Mouse (Mus musculus) adrenal gland, postnatal 36 days (tissue): ENCODE results near the gene Aldh1l1. TPM values are rescaled to one million over a fixed set of nuclear protein-coding genes. Genes with fewer than 3 reads are reported as not detected.
"Not testable (repeated sequence)": the region's sequence is repeated elsewhere in the genome, so short reads cannot be mapped to it uniquely, and the experiment has no call there.

Experiments used
- DNase-seq, 2 experiments: peaks; one replicate each; pipeline ENCODE4 v3.0.0; 2021; ENCODE audit warnings: mixed read lengths in 1 of 2
- total RNA-seq, 2 experiments: library from RNA; stranded (reverse); gene quantifications; 2 replicates each; pipeline ENCODE4 v1.2.3; 2021

Gene Aldh1l1
- total RNA-seq, 2 experiments from 2014 or later, result 136 to 172 TPM

DNA sequence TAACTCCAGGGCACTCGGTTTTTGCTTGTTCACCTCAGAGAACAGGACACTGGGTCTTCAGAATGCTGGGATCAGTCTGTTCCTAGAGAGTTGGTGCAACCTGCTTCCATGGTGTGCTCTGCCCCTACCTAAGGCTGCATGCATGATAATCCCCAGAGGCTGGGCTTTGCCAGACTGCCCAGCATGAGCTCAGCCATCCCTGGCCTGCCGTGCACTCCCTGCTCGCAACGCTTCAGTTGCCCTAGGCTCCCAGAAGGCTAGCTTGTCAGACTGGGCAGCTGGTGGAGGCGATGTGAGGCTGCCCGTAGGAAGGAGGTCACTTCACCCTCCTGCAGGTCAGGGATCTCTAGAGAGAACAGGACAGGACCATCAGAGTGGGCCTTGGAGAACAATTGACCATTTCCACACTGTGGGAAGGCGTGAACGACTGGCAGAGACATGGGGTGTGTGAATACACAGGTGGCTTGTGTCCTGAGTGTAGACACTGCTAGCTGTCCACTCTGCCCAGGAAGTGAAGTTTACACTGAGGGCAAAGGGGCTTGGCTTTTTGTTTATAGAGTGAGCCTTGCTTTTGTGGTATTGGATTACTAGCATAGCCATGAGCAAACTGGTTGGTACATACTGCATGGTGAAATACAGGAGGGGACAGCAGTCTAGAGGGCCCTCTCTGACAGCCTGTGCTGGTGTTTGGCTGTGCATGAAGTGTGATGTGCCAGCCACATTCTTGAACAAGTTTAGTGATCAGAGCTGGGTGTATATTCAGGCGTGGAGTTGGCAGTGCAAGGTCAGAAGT lies 134.8 kb downstream of the Aldh1l1 start:
- DNase-seq, result no peak

DNA sequence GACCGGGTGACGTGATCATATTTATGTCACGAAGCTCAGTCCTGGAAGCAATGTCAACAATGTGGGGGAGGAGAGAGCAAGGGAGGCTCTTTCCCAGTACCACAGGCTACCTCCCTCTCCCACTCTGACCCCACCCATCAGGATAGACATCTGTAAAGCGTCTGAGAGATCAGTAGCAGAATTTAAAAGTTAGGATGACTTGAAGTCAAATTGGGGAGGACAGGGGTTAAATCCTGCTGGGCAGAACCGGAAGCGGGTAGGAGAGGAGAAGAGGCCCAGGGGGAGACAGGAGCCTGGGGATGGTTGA lies 135.3 kb downstream of the Aldh1l1 start:
- no peak for DNase-seq

DNA sequence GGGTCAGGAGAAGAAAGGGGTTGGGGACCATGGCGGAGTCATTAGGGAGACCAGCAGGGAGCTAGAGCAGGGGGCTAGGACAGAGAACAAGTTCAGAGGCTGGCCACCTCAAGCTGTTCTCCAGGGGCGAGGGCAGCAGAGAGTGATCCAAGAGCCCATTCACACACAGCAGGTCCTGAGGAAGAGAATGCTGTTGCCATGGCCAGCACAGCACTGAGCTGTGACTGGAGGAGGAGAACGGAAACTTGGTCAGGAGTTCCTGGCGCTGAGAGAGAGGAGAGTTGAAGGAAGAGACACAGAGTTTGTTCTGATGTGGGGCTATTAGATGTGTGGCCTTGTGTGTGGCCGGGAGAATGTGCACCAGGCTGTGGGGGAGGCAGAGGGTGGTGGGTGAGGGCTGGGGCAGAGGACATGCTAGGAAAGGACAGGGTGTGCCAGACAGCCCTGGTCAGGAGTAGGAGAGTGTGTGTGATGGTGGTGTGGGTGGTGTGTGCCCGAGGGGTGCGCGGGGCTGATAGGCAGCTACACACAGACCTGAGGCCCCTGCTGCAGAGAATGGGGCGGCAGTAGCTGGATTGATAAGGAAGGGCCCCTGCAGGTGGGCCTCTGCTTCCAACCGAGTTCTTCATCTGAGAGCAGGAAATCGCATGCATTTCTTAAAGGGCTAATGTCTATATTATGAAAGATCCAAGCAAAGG lies 136.7 kb downstream of the Aldh1l1 start:
- no peak for DNase-seq

DNA sequence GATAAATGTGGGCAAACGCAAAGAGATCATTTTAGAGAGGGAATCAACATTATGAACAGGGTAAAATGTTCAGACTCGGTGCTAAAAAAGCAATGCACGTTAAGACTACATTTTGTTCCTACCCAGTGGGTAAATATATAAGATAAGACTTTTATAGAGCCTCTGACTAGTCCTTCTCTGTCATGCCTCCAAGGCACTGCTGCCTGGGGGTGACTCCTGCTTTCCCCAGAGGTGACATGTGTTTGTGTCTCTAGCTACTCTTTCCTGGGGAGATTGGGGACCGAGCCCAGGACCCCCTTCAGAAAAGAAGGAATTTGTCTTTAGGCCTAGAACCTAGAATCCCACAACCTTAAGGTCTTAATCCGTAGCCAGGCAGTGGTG lies 137.2 kb downstream of the Aldh1l1 start:
- DNase-seq, result no peak

DNA sequence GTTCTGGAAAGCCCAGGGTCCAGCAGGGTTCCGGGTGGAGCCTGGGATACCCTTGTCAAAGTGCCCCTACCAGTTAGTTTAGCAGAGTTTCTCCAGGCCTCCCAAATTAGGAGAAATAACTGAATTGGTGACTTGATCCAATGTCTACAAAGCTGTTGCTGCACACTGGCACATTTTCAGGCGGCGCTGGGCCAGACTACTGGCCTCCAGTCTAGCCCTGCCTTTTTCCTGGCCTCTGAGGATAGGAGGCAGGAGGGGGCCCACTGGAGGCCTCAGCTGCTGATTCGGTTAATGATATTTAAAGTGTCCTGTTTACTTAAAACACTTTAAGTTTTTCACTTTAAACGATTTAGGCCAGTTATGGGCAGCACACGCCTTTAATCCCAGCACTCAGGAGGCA lies 138.0 kb downstream of the Aldh1l1 start:
- DNase-seq, result peak; percentile 69 to 80

DNA sequence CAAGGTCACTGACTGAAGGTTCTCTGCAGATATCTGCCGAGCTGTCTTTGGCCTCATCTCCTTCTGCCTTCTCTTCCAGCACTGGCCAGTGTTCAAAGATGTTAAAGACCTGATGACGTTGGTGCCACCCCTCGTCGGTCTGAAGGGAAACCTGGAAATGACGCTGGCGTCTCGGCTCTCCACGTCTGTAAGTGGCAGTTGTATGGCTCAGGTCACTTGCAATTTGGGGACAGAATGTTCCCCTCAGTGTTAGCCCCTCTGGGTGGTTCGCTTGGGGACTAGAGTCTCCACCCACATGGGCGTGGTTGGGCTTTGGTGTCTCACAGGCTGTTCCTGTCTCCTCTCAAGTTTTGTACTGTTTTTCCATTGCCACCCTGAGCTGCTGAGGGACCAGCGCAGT lies 138.5 kb downstream of the Aldh1l1 start:
- peak; percentile 57 for DNase-seq

DNA sequence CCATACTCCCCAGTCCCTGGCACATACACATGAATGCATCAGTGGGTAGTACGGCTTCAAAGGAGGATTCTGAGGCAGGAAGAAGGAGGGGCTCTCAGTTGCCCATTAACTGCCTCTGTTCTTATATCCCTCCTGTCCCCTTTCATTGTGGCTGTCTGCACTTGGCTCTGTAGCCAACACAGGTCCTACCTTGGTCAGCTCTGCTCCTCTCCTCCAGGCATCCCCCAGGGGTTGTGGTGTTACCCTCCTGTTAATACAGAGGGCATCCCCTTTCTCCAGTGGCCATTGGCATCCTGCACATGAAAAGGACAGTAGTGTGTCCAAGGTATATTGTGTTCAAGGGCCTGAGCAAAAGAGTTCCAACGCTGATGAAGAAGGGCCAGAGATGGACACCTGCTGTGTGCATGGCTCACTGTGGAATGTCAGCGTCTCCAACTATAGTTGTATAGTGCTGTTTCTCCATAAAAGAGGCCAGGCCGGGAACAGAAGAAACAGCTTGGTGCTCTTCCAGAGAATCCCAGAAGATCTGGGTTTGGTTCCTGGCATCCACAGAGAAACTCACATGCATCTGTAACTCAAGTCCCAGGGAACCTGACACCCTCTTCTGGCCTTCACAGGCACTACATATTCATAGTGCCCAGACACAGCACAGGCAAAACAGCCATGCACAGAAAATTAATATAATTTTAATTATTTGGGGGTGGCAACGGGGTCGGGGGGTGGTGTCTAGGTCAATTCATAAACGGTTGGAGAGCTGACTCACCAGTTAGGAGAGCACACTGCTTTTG lies 139.2 kb downstream of the Aldh1l1 start:
- DNase-seq, result no peak

DNA sequence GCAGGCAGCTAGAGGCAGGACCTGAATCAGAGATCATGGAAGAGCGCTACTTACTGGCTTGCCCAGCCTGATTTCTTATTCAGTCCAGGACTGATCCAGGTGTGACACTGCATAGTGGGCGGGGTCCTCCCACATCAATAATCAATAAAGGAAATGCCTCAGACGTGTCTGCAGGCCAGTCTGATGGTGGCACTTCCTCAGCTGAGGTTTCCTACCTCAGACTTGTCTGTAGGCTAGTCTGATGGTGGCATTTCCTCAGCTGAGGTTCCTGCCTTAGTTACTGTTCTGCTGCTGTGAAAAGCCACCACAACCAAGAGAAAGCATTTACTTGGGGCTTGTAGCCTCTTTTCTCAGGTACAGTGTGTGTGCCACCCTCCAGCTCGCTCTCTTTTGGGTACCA lies 141.3 kb downstream of the Aldh1l1 start:
- DNase-seq, result no peak

DNA sequence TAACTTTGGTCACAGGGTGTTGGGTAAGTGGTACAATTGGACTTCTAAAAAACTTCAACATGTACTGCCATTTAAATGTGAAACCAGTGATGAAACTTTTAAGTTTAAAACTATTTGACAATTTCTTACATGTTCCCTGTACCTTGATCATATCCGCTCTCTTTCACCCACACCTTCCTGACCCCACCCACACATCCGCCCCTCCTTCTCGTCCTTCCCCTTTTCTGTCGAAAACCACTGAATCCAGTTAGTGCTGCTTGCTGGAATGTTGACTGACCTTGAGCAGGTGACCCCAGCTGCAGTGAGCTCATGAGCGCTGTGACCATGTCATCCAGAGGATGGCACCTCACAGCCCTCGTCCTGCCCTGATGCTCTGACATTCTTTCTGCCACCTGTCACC lies 143.3 kb downstream of the Aldh1l1 start:
- no peak for DNase-seq

DNA sequence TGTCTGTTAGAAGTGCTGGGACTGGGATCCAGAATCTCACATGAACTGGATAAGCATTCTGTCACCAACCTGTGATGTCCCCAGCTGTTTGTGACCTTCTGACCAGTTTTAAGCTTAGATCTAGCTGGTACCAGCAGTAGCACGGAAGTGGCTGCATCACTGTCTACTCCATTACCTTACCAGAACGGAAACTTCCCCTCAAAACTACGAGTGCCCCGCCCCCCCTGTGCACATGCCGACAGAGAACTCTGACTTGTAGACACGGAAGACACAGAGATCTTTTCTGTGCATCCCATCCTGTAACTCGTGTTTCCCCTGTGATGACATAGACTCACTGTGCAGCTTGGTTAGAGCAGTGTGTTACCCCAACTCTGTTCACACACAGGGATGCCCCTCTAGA lies 144.2 kb downstream of the Aldh1l1 start:
- DNase-seq, result no peak

DNA sequence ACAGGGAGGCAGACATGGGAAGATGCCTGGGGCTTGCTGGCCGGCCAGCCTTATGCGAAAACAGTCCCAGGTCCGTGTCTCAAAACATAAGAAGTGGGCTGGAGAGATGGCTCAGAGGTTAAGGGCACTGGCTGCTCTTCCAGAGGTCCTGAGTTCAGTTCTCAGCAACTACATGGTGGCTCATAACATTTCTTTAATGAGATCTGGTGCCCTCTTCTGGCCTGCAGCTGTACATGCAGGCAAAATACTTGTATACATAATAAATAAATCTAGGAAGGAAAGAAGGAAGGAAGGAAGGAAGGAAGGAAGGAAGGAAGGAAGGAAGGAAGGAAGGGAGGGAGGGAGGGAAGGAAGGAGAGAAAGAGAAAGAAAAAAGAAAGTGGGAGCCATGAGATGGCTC lies 146.3 kb downstream of the Aldh1l1 start:
- DNase-seq, result not testable (repeated sequence)

DNA sequence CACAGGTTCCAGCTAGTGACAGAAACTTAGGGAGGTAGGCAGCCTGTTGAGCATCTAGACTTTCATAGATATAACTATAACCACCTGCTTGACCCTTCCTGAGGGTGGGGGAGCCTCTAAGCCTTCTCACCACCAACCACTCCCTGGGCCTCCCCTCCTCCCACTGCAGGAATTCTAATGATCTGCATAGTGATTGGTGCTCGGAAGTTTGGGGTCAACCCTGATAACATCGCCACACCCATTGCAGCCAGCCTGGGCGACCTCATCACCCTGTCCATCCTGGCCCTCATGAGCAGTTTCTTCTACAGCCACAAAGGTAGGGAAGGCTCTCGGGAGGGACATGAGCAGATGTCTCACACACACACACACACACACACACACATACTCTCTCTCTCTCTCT lies 148.9 kb downstream of the Aldh1l1 start:
- no peak for DNase-seq

DNA sequence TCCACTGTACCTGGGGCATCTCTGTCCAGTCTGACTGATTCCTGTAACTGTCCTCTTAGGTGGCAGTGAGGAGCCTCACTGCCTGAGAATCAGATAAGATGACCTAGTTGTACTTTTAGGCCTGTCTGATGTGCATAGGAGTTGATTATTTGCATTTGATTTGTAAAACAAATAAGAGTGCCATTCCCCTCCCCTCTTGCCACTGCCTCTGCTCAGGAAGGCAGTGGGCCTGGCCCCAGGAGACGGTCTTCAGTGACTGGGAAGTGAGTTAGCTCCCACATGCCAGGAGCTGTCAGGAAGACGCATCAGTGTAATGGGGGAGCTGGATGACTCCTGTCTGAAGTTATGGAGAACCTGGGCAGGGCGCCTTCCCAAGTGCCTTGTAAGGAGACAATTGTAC lies 149.4 kb downstream of the Aldh1l1 start:
- no peak for DNase-seq

DNA sequence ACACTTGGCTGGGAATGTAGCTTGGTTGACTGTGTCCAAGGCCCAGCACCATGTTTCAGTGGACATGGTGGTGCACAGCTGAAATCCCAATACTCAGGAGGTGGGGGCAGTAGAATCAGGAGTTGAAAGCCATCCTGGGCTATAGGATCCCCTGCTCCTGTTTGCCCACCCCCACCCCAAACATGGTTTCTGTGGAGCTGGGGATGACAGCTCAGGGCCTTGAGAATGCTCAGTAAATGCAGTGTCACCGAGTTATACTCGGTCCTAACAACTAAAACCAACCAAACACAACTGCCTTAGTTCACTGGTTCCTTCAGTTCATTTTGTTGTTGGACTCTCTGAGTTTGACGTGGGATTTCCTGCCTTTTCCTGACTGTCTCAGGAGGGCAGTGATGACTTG lies 156.8 kb downstream of the Aldh1l1 start:
- no peak for DNase-seq

DNA sequence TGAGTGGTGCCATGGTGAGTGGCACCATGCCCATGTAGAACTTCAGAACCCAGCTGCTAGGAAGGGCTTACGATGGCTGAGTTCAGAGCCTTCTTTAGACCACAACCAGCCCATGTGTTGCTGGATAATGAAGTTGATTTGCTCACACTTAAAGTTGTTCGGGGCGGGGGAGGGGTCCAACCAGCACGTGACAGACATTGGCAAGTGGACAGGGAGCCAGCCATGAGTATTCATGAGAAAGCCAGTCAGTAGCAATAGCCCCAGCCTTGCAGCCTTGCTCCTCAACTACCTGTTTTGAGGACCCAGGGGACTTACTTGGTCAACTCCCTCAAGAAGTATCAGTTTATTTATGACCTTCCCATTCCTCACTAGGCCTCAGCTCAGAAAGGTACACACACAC lies 158.7 kb downstream of the Aldh1l1 start:
- DNase-seq, result no peak

DNA sequence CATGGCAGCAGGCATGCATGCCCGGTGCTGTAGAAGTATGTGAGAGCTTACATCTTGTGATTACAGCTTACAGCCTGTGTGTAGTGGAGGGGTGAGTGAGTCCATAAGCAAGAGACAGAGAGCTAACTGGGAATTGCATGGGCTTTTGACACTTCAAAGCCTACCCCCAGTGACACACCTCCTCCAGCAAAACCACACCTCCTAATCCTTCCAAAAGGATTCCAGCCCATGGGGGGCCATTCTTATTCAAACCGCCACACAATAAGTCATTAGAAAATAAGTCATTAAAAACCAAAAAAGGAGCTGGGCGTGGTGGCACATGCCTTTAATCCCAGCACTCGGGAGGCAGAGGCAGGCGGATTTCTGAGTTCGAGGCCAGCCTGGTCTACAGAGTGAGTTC lies 162.2 kb downstream of the Aldh1l1 start:
- no peak for DNase-seq

DNA sequence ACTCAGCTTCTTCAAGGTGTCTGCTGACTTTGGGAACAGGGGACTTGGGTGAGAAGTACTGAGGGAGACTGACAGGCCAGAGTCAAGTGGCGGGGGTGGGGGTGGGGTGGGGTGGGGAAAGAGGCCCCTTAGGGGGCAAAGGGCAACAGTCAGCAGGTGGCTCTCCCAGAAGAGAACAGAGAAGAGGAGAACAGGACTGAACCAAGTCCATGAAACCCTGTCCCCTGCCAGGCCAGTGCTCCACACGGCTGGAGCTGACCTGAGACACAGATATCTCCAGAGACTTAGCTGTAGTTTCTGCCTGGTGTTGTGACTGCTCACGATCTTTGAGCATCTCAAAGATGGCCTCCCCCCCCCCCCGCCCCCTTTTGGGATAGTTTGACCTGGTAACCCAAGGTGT lies 163.1 kb downstream of the Aldh1l1 start:
- DNase-seq, result no peak

Other genes starting within 250 kb of the Aldh1l1 start
- gene Vmn1r54, start 240.1 kb upstream of the Aldh1l1 start, total RNA-seq, result not detected
- not detected for gene BC048671, start 185.2 kb upstream of the Aldh1l1 start, total RNA-seq
- under 1 TPM in 1 of 2 experiments, not detected in 1; 0.17 TPM for gene Chst13, start 161.2 kb upstream of the Aldh1l1 start, total RNA-seq
- gene Uroc1, start 153.1 kb upstream of the Aldh1l1 start, total RNA-seq, result under 1 TPM; 0.20 to 0.53 TPM
- 10 to 100 TPM; 25.1 to 33.2 TPM for gene Zxdc, start 116.9 kb upstream of the Aldh1l1 start, total RNA-seq
- gene Cfap100, start 57.6 kb upstream of the Aldh1l1 start, total RNA-seq, result 1 to 10 TPM in 1 of 2 experiments, under 1 TPM in 1; 0.46 to 1.2 TPM
- gene Klf15, start 23.9 kb upstream of the Aldh1l1 start, total RNA-seq, result 10 to 100 TPM; 31.8 to 35.7 TPM
- 10 to 100 TPM; 25.5 to 70.3 TPM for gene Slc41a3, start 118.3 kb downstream of the Aldh1l1 start, total RNA-seq